In the genomic region with DNA sequence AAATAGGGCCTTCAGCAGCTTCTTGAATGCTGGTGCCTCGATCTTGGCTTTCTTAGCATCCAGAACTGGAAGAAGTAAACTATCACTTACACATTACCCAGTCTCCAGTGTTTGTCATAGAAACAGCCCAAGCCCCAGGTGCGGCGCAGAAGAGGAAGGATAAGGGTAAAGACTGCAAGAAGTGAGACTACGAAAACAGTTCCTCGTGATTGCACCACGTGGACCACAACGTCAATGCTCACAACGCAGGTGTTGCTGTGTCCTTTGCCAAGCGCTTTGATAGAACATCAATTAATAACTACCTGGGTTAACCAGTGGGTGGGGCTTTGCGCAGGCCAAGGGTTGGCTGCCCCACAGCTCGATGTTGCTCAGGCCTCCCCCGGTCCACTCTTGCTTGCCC, we compare ENCODE assay signal across 20 mouse cellular contexts. TPM values are rescaled to one million over a fixed set of nuclear protein-coding genes. Genes with fewer than 3 reads are reported as not detected.
"Had no signal": no experiment of that assay in that cellular context is flagged by ENCODE, and none has a peak within 500 bp of the region (broad histone marks: within the 10 kb centered on the region; RNA-seq: fewer than 3 reads in every experiment).

No protein-coding gene starts in this region.

- ATAC-seq: intestine, embryonic 16.5 days; liver, embryonic 12.5 days; midbrain, embryonic 15.5 days had no signal

- DNase-seq: kidney, adult 18-20 months; kidney, adult 9 months; kidney, postnatal 14 days; kidney, postnatal 4 days; liver; lung, adult 18-20 months; lung, postnatal 10 days; lung, postnatal 36 days; retina, postnatal 1 day; right cerebral cortex, postnatal 25 days; thymus, adult 2 months; thymus, postnatal 14 days had no signal

RNA-seq across cellular contexts. Expression of a gene that starts 8.1 kb away (rescaled TPM):
- total RNA-seq: layer of hippocampus, adult 18-20 months; layer of hippocampus, postnatal 14 days; left cerebral cortex, adult 18-20 months; left cerebral cortex, postnatal 25 days; megakaryocyte-erythroid progenitor cell, adult 5-6 weeks had no signal

RNA-seq across cellular contexts. Expression of a gene that starts 49.9 kb away (rescaled TPM):
- total RNA-seq: megakaryocyte-erythroid progenitor cell, adult 5-6 weeks had no signal
